Mouse (Mus musculus) brain, embryonic 14.5 days (tissue): ENCODE results near the gene Oas1f.

Experiments
- CTCF ChIP-seq: fragments of 200-500 bp; IDR thresholded peaks from 2 replicates; pipeline ENCODE4 v1.5.1; 2012; ENCODE audit warnings: inconsistent platforms, mild to moderate bottlenecking, moderate library complexity, borderline replicate concordance; ENCODE audit not compliant: insufficient read depth, insufficient read length; ENCODE audit errors: extremely low read depth
- POLR2A ChIP-seq: fragments of 200-500 bp; IDR thresholded peaks from 2 replicates; pipeline ENCODE4 v1.6.1; 2012; ENCODE audit warnings: mild to moderate bottlenecking, inconsistent platforms, borderline replicate concordance; ENCODE audit not compliant: poor library complexity, insufficient read depth, insufficient read length, severe bottlenecking; ENCODE audit errors: extremely low read depth

DNA sequence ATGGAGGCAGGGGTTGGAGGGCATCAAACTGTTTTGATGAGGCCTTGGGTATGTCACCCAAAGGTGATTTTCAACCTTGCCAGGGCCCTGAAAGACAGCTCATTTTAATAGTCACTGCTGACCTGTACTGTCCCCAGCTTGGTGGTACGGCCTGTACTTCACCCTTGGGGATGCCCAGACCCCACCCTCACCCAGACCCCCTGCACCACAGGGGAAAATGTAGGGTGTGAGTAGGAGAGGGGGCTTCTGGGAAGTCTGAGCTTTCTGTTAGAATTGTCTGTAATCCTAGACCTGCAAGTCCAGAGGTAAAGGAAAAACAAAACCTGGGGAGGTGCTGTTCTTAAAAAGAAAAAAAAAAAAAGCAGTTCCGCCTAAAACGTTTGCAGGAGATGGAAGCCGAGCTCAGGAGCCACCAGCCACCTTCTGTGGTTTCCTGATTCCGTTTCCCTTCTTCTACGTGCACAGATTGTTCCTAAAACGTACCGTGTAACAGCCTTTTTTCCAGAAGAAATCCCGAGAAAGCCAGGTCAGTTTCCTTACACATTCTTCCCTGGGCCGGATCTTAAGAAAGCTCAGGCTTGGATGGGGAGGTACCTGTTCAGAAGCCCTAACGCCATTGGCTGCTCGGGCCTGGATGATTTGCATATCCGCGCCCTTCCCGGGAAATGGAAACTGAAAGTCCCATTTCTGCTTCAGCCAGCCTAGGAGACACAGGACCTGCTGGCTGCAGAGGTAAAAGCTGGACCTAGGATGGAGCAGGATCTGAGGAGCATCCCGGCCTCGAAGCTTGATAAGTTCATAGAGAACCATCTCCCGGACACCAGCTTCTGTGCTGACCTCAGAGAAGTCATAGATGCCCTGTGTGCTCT is 35.0 kb upstream of the Oas1f start, which contains the start of gene Oas1c:
- no peak for TF ChIP-seq CTCF
- TF ChIP-seq POLR2A, result no peak
